Mouse (Mus musculus): ENCODE data around the gene Saa1. TPM values are rescaled to one million over a fixed set of nuclear protein-coding genes. Genes with fewer than 3 reads are reported as not detected.

Saa1 gene
- polyA plus RNA-seq, 1 experiment from 2014 or later, result 0.59 TPM

GRCm38 (mm10) chr7:46714518-46714917 is 28.3 kb downstream of the Saa1 start:
- H3K27ac ChIP-seq (ENCODE audit: low read length), result no peak overlapping the region
- 33% methylated on average over 6 of the region's 6 CpGs for WGBS
- no peaks in the 10 kb centered on the region for H3K9me3 ChIP-seq (ENCODE audit: control insufficient read depth, low read depth, low read length)
- ATAC-seq (ENCODE audit: insufficient number of reproducible peaks, insufficient read depth, low FRiP score, low read depth), result no peak
- H3K4me3 ChIP-seq (ENCODE audit: low read depth, low read length), result no peak overlapping the region
- H3K4me1 ChIP-seq (ENCODE audit: control insufficient read depth, insufficient read depth, low read length), result peaks cover 3% of the 10 kb centered on the region; the same call in 1 of the 2 replicates
- H3K9ac ChIP-seq (replicated peaks; ENCODE audit: low read depth, low read length), result no peak overlapping the region
- H3K27me3 ChIP-seq (ENCODE audit: control insufficient read depth, insufficient read depth, low read length), result 0 out of 2 replicates have a peak, but pooled peaks cover 3% of the 10 kb centered on the region
- no peaks in the 10 kb centered on the region for H3K36me3 ChIP-seq (ENCODE audit: control insufficient read depth, insufficient read depth, low read length)
- H3K4me2 ChIP-seq (replicated peaks; ENCODE audit: low read depth, low read length), result no peak overlapping the region

- no peaks in the 10 kb centered on the region for H3K9me3 ChIP-seq (ENCODE audit: control insufficient read depth, low read depth, low read length)
- no peak overlapping the region for H3K4me3 ChIP-seq (ENCODE audit: low read depth, low read length)
- peaks cover 6% of the 10 kb centered on the region; the same call in 1 of the 2 replicates for H3K4me1 ChIP-seq (ENCODE audit: control insufficient read depth, insufficient read depth, low read length)
- no peak overlapping the region for H3K9ac ChIP-seq (replicated peaks; ENCODE audit: low read depth, low read length)
- H3K4me2 ChIP-seq (replicated peaks; ENCODE audit: low read depth, low read length), result no peak overlapping the region
- H3K36me3 ChIP-seq (ENCODE audit: control insufficient read depth, insufficient read depth, low read length), result peaks cover 4% of the 10 kb centered on the region; the same call in 1 of the 2 replicates
- no peak for ATAC-seq (ENCODE audit: insufficient number of reproducible peaks, insufficient read depth, low FRiP score, low read depth)
- H3K27me3 ChIP-seq (ENCODE audit: control insufficient read depth, insufficient read depth, low read length), result 0 out of 2 replicates have a peak, but pooled peaks cover 3% of the 10 kb centered on the region
- H3K27ac ChIP-seq (ENCODE audit: low read length), result no peak overlapping the region
- WGBS, result 66% methylated on average over 6 of the region's 6 CpGs
Measured at GRCm38 (mm10) chr7:46712250-46712649, 30.5 kb downstream of the Saa1 start.

- WGBS, result under 1% methylated on average over 38 of the region's 38 CpGs
- Histone ChIP-seq H3K4me2 (replicated peaks; ENCODE audit: low read depth, low read length) (peak within 1 kb of the TSS; percentile 52), H3K9me3 (ENCODE audit: control insufficient read depth, low read depth, low read length) (no peaks in the 10 kb centered on the region), H3K27ac (ENCODE audit: low read length) (peak within 1 kb of the TSS; percentile 46; the same call in 1 of the 2 replicates), H3K4me1 (ENCODE audit: control insufficient read depth, insufficient read depth, low read length) (peaks cover 6% of the 10 kb centered on the region; the same call in 1 of the 2 replicates), H3K4me3 (ENCODE audit: low read depth, low read length) (peak within 1 kb of the TSS; percentile 57), H3K27me3 (ENCODE audit: control insufficient read depth, insufficient read depth, low read length) (0 out of 2 replicates have a peak, but pooled peaks cover 3% of the 10 kb centered on the region), H3K36me3 (ENCODE audit: control insufficient read depth, insufficient read depth, low read length) (peaks cover 21% of the 10 kb centered on the region), H3K9ac (replicated peaks; ENCODE audit: low read depth, low read length) (peak within 1 kb of the TSS; percentile 68)
- ATAC-seq (ENCODE audit: insufficient number of reproducible peaks, insufficient read depth, low FRiP score, low read depth), result peak; percentile 96
Measured at GRCm38 (mm10) chr7:46710390-46710844, 32.4 kb downstream of the Saa1 start, which contains the start of gene Saal1. Gene Saal1 (minus strand): TSS chr7:46710680.

- H3K36me3 ChIP-seq (ENCODE audit: control insufficient read depth, insufficient read depth, low read length), result peaks cover 78% of the 10 kb centered on the region
- no peak overlapping the region for H3K27ac ChIP-seq (ENCODE audit: low read length)
- no peak overlapping the region for H3K9ac ChIP-seq (replicated peaks; ENCODE audit: low read depth, low read length)
- 89% methylated on average over 6 of the region's 6 CpGs for WGBS
- no peaks in the 10 kb centered on the region for H3K4me1 ChIP-seq (ENCODE audit: control insufficient read depth, insufficient read depth, low read length)
- ATAC-seq (ENCODE audit: insufficient number of reproducible peaks, insufficient read depth, low FRiP score, low read depth), result no peak
- H3K27me3 ChIP-seq (ENCODE audit: control insufficient read depth, insufficient read depth, low read length), result no peaks in the 10 kb centered on the region
- H3K4me2 ChIP-seq (replicated peaks; ENCODE audit: low read depth, low read length), result no peak overlapping the region
- no peaks in the 10 kb centered on the region for H3K9me3 ChIP-seq (ENCODE audit: control insufficient read depth, low read depth, low read length)
- no peak overlapping the region for H3K4me3 ChIP-seq (ENCODE audit: low read depth, low read length)
Measured at GRCm38 (mm10) chr7:46700521-46701025, 42.2 kb downstream of the Saa1 start.

GRCm38 (mm10) chr7:46696754-46697153 is 46.0 kb downstream of the Saa1 start:
- H3K27me3 ChIP-seq (ENCODE audit: control insufficient read depth, insufficient read depth, low read length), result no peaks in the 10 kb centered on the region
- H3K36me3 ChIP-seq (ENCODE audit: control insufficient read depth, insufficient read depth, low read length), result peaks cover 58% of the 10 kb centered on the region
- no peaks in the 10 kb centered on the region for H3K9me3 ChIP-seq (ENCODE audit: control insufficient read depth, low read depth, low read length)
- no peak overlapping the region for H3K4me3 ChIP-seq (ENCODE audit: low read depth, low read length)
- WGBS, result 63% methylated on average over 1 of the region's 1 CpGs
- H3K9ac ChIP-seq (replicated peaks; ENCODE audit: low read depth, low read length), result no peak overlapping the region
- H3K4me2 ChIP-seq (replicated peaks; ENCODE audit: low read depth, low read length), result no peak overlapping the region
- no peak for ATAC-seq (ENCODE audit: insufficient number of reproducible peaks, insufficient read depth, low FRiP score, low read depth)
- no peak overlapping the region for H3K27ac ChIP-seq (ENCODE audit: low read length)
- no peaks in the 10 kb centered on the region for H3K4me1 ChIP-seq (ENCODE audit: control insufficient read depth, insufficient read depth, low read length)

Other genes starting within 250 kb of the Saa1 start
- gene Sergef, start 103.2 kb downstream of the Saa1 start, polyA plus RNA-seq (2014; fragmentation: Nextera tagmentation; extraction: Ambion mirVana), result 17.6 and 18.4 TPM in 2 replicates
- 0.34 TPM in 1 of 2 replicates, not detected in the other for gene Tph1, start 70.4 kb downstream of the Saa1 start, polyA plus RNA-seq (2014; fragmentation: Nextera tagmentation; extraction: Ambion mirVana)
- gene Saal1, start 32.3 kb downstream of the Saa1 start, polyA plus RNA-seq (2014; fragmentation: Nextera tagmentation; extraction: Ambion mirVana), result 35.1 and 37.8 TPM in 2 replicates
- 0.77 TPM in 1 of 2 replicates, not detected in the other for gene Saa3, start 27.3 kb downstream of the Saa1 start, polyA plus RNA-seq (2014; fragmentation: Nextera tagmentation; extraction: Ambion mirVana)
- gene Saa4, start 10.4 kb downstream of the Saa1 start, polyA plus RNA-seq (2014; fragmentation: Nextera tagmentation; extraction: Ambion mirVana), result not detected in 2 replicates
- gene Saa2, start 8.8 kb upstream of the Saa1 start, polyA plus RNA-seq (2014; fragmentation: Nextera tagmentation; extraction: Ambion mirVana), result not detected in 2 replicates
- 23.6 and 24.3 TPM in 2 replicates for gene Hps5, start 53.1 kb upstream of the Saa1 start, polyA plus RNA-seq (2014; fragmentation: Nextera tagmentation; extraction: Ambion mirVana)
- gene Gtf2h1, start 53.1 kb upstream of the Saa1 start, polyA plus RNA-seq (2014; fragmentation: Nextera tagmentation; extraction: Ambion mirVana), result 40.8 and 47.8 TPM in 2 replicates
- 1,645 and 1,742 TPM in 2 replicates for gene Ldha, start 98.5 kb upstream of the Saa1 start, polyA plus RNA-seq (2014; fragmentation: Nextera tagmentation; extraction: Ambion mirVana)
- 0.24 TPM in 1 of 2 replicates, not detected in the other for gene Ldhc, start 118.2 kb upstream of the Saa1 start, polyA plus RNA-seq (2014; fragmentation: Nextera tagmentation; extraction: Ambion mirVana)
- 169 and 179 TPM in 2 replicates for gene Tsg101, start 177.0 kb upstream of the Saa1 start, polyA plus RNA-seq (2014; fragmentation: Nextera tagmentation; extraction: Ambion mirVana)
- 13.1 and 13.4 TPM in 2 replicates for gene Uevld, start 215.5 kb upstream of the Saa1 start, polyA plus RNA-seq (2014; fragmentation: Nextera tagmentation; extraction: Ambion mirVana)
- not detected in 2 replicates for gene Gm9999, start 240.6 kb upstream of the Saa1 start, polyA plus RNA-seq (2014; fragmentation: Nextera tagmentation; extraction: Ambion mirVana)